Mouse (Mus musculus) heart, adult 11 months (tissue): ENCODE data around the gene Cmah.

Experiments
- DNase-seq: peaks from one replicate; pipeline ENCODE4 v3.0.0; 2022

The Cmah gene

GRCm38 (mm10) chr13:24484811-24485210 is 157.6 kb downstream of the Cmah start:
- DNase-seq: no peak

DNA sequence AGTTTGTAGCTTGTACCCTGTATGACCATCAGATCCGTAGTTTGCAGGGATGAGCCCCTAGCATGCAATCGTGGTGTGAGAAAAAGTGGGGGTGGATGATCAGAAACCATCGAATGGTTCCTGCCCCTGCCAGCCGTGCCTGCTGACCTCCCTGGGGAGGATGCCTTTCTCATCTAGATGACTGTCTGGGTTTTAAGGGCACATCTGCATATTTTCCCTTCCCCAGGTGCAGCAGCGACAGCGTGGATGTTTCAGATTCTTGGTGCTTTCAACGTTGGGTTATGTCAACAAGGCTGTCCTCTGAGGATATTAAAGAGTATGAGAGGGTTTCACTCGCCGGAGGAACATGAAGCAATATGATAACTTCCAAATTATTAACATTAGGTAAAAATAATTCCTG is 158.8 kb downstream of the Cmah start:
- no peak for DNase-seq

DNA sequence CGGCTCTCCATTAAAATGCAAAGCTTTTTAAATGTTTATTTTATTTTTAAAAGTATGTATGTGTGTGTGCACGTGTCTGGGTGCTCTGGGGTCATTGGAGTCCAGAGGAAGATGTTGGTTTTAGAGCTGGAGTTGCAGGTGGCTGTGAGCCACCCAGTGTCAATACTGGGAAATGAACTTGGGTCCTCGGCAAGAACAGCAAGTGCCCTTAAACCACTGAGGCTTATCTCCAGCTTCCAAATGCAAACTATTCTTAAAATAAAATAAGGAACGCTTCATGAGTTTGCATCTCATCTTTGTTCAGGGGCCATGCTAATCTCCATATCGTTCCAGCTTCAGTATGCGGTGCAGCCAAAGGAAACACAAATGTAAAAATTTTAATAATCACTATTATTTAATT is 159.2 kb downstream of the Cmah start:
- DNase-seq: no peak

- DNase-seq: no peak
Measured at GRCm38 (mm10) chr13:24487061-24487460, 159.9 kb downstream of the Cmah start.

- DNase-seq: no peak
Measured at GRCm38 (mm10) chr13:24487546-24487945, 160.3 kb downstream of the Cmah start.

- no peak for DNase-seq
Measured at GRCm38 (mm10) chr13:24488526-24489070, 161.4 kb downstream of the Cmah start.

DNA sequence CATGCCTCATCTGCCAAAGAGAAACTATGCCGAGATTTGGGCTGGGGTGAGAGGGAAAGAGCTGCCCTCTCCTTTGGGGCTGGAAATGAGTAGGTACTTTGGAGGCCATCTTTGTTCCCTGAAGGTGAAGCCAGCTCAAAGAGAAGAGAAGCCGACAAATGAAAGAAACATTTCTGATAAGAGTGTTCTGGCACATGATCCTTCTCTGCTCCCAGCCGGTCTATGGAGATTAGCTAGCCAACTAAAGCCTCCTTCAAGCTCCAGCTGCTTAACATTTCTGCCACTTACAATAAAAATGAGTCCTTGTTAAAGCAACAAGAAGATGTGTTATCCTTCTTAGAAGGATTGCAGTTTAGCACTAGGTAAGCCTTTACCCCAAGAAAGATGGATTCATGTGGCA is 162.3 kb downstream of the Cmah start:
- DNase-seq: no peak

GRCm38 (mm10) chr13:24490041-24490440 is 162.8 kb downstream of the Cmah start:
- no peak for DNase-seq

DNA sequence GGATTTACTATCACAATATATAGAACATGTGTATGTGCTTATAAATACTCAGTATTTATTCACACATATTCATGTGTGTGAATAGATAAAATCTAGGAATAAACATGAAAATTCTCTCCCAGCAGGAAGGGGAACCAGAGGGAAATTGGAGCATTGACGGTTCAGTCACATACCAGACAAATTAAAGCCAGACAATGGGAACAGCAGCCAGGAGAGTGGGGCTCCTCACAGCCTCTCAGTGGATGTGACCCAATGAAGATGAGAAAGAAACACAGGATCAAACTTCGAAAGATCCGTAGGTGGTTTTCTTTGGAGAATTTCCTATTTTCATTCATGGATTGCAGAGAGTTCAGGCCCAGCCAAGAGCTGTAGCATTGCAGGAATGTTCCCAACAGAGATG is 163.9 kb downstream of the Cmah start:
- DNase-seq: no peak

DNA sequence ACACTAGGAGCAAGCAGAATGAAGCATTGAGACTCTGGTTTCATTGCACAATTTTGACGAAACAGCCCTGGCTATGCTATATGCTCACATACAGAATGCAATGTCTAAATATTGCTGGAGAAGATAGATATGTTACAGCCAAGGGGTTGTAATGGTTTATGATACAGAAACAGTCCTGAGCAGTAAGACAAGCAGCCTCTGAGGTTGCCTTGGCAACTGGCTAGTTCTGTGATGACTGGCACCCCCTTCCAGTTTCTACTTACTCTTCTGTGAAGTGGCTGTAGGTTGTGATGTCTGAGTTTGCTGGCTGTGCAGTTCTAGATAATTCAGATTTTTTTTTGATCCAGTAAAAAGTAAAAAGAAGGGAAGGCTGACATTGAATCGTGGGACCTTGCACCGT is 166.6 kb downstream of the Cmah start:
- DNase-seq: no peak

DNA sequence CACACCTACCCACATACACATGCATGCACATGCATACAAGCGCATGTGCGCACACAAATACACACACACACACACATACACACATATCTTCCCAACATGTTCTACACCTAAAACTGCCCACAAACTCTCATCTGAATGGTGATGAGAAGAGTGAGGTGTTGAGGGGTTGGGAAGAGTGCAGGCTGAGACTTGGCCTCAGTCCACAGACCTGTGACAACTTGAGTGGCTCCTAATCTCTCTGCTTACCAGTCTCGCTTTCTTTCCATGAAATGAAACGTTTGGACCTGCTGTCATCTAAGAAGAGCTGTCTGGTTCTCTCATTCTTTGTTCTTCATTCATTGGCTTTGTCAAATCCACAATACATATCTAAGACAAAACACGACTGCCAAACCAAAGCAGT is 169.1 kb downstream of the Cmah start:
- DNase-seq: no peak

DNA sequence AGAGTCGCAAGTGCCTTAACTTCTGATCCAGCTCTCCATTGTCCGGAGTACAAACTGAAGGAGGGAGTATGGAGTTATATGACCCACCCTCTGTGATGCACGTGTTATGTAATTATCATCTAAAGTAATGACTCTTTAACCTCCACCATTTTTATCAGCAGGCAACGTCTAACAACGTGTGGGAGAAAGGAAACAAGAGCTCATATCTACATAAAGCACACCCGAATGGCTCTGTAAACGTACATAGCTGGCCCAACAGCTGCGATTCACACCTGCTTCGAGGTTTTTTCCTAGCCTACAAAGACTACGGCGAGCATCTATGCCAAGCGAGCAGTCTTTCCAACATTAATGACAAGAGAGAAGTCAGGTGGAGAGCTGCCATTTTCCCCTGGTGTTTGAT is 169.8 kb downstream of the Cmah start:
- DNase-seq: no peak

- DNase-seq: no peak
Measured at GRCm38 (mm10) chr13:24498342-24498741, 171.1 kb downstream of the Cmah start.

DNA sequence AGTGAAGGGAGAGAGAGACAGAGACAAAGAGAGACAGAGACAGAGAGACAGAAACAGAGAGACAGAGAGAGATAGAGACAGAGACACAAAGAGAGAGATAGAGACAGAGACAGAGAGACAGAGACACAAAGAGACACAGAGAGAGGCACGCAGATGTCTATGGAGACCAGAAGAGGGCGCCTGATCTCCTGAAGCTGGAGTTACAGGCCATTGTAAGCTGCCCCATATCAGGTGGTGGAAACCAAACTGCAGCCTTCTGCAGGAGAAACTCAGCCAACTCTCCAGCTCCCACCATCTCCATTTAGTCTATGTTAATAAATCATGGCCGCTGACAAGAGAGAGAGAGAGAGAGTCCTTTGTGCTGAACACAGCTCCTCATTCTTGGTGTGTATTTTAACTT is 172.3 kb downstream of the Cmah start:
- DNase-seq: no peak

GRCm38 (mm10) chr13:24501179-24501905 is 174.1 kb downstream of the Cmah start:
- peak; percentile 89 for DNase-seq

GRCm38 (mm10) chr13:24501919-24502318 is 174.7 kb downstream of the Cmah start:
- no peak for DNase-seq

DNA sequence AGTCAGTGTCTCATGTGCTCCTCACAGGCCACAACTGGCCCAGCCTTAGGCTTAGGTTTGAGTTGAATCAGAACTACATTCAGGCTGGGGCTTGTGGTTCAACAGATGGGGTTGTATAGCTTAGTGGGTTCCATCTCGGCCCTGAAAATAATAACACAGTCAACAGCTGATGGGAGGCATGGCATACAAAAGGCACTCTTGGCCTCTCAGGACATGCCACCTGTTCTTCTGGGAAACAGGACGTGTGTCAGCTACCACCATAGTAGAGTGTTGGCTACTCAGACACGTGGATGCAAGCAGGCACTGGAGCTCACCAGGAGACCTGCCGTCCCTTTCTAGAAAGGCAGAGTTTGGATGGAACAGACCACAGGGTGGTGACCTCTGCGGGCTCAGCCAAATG is 178.6 kb downstream of the Cmah start:
- no peak for DNase-seq

- no peak for DNase-seq
Measured at GRCm38 (mm10) chr13:24507156-24507555, 180.0 kb downstream of the Cmah start.

DNA sequence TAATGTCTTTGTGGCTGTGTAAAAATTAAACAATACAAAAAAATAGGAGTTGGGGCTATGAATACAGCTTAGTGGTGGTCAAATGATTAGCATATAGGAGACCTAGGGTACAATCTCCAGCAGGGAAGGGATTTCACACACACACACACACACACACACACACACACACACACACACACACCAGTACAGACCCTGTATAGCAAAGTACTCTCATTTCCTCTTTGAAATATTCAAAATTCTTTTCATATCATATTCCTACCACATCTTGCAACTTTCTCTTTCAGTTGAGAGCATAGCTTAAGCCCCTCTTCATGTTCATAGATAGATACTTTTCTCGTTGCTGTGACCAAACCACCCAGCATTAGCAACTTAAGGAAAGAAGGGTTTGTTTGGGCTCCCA is 181.7 kb downstream of the Cmah start:
- DNase-seq: no peak

DNA sequence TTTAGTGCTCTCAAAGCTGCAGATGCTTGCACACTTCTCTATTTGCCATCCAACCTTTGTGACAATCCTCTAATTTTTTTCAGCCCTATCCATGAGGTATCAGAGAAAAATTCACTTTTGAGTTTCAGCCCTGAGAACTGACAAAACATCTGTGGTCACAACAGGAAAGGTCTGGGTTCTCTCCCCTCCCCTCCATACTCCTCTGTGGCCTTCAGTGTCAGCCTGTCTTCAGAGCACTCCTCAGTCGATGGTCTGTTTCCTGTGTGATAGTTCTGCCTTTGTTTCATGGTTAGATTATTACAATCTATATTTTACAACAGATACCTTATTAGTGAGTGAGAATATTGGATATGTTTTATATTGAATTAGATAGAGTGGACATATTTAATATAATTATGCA is 184.2 kb downstream of the Cmah start:
- DNase-seq: no peak

GRCm38 (mm10) chr13:24511932-24512520 is 184.8 kb downstream of the Cmah start:
- DNase-seq: no peak

DNA sequence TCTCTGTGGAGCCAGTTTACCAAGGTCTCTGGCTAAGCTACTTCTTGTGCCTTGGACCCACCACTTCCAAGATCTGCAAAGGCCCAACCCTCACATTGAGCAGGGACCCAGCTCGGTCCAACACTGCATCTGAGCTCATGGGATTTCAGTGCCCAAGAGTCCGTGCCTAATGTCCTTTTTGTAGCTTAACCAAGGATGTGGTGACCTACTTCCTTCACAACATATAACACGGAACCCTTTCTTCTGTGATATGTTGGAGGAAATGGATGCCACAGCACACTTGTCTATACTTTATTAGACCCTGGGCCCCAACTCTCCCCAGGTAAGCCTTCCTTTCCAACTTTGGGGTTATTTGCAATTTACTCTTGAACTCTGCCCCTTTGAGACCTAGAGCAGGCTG is 186.5 kb downstream of the Cmah start:
- no peak for DNase-seq

GRCm38 (mm10) chr13:24515101-24515675 is 188.0 kb downstream of the Cmah start:
- no peak for DNase-seq

- DNase-seq: no peak
Measured at GRCm38 (mm10) chr13:24517757-24518156, 190.6 kb downstream of the Cmah start.
